Mouse (Mus musculus): ENCODE measurements at regions not wholly inside any gene's neighbourhood (a gene's known extent, or its start where the extent isn't known, plus 50 kb on each side); places are given as distances from the start of the nearest gene placed in this dataset.

DNA sequence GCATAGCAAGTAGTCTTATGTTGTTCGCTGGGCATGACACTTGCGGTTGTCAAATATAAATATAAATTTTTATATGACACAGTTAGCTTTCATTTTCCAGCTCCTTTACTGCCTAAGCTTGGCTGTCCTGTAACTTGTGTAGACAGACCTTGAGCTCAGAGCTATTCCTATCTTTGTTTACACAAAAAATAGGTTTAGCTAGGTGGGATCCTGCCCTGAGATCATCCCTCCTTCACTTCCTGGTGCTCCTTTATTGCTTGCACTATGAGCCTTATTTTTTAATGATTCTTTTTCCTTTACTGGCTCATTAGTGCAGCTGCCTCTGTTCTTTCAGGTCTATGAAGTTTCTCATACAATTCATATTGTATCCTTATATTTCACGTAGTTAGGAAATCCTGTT, 375.6 kb upstream of the Tfap2d start:
- Histone ChIP-seq H3K27me3 (replicated peaks; ENCODE audit: control insufficient read depth, insufficient read depth, low read length) (no peaks in the 10 kb centered on the region), H3K9me3 (ENCODE audit: control insufficient read depth, low read length) (no peaks in the 10 kb centered on the region), H3K27ac (ENCODE audit: low read depth, low read length) (no peak overlapping the region), H3K4me3 (ENCODE audit: low read length) (no peak overlapping the region), H3K9ac (ENCODE audit: low read depth, low read length) (no peak overlapping the region), H3K36me3 (ENCODE audit: control insufficient read depth, insufficient read depth, low read length) (no peaks in the 10 kb centered on the region), H3K4me1 (ENCODE audit: control insufficient read depth, insufficient read depth, low read depth, low read length) (no peaks in the 10 kb centered on the region), H3K4me2 (ENCODE audit: low read length) (no peak overlapping the region)
- WGBS = 95% methylated on average over 3 of the region's 3 CpGs
- no peak for ATAC-seq

DNA sequence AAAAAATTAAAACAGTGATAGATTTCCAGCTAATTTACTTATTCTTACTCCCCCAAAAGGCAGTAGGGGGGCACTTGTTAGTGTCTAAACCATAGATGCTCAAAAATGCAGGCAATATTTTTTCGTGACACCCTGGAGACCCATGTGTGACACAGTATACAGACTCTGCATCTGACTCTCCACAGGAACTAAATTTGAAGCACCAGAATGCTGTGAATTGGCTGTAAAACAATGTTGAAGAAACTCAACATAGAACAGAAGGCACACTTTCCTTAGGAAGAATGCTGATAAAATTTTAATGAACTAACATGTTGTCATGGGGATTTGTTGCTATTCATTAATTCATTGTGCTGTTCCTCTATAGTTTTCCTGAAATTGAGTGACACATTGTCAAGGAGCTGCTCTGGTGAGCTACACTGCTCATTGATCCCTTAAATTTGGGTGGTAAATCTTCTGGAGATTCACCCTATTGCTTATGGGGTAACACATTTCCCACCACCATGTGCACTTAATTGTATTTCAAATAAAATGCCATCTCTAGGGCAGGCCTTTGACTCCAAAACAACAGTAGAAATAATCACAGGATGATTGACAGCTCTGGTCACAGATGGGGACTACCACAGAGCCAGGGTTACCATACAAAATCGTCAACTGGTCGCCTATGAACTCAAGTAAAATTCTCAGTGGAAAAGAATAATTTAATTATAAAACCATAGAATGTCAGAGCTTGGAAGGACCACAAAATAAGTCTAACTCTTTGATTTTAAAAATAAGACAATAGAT, 344.3 kb upstream of the Tfap2d start:
- Histone ChIP-seq H3K9me3 (ENCODE audit: control insufficient read depth, low read length) (no peaks in the 10 kb centered on the region), H3K4me3 (ENCODE audit: low read length) (no peak overlapping the region), H3K27me3 (replicated peaks; ENCODE audit: control insufficient read depth, insufficient read depth, low read length) (no peaks in the 10 kb centered on the region), H3K36me3 (ENCODE audit: control insufficient read depth, insufficient read depth, low read length) (no peaks in the 10 kb centered on the region), H3K27ac (ENCODE audit: low read depth, low read length) (no peak overlapping the region), H3K9ac (ENCODE audit: low read depth, low read length) (no peak overlapping the region), H3K4me2 (ENCODE audit: low read length) (no peak overlapping the region), H3K4me1 (ENCODE audit: control insufficient read depth, insufficient read depth, low read depth, low read length) (no peaks in the 10 kb centered on the region)
- WGBS = 38% methylated on average over 3 of the region's 3 CpGs
- peak; percentile 67 for ATAC-seq

DNA sequence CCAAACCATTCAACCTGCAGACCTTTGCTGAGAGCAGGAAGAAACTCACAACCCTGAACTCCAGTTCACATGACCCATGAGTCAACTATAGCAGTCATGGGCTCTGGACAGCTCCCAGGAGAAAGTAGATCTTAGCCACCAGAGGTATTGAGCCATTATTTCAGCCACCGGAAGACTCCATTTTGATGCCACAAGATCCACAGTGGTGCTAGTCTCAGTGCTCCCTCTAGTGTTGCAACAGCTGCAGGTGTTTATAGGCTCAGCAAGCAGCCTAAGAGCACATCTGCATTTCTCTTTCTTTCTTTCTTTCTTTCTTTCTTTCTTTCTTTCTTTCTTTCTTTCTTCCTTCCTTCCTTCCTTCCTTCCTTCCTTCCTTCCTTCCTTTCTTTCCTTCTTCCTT, 309.2 kb upstream of the Tfap2d start:
- Histone ChIP-seq H3K9ac (ENCODE audit: low read depth, low read length) (no peak overlapping the region), H3K4me2 (ENCODE audit: low read length) (no peak overlapping the region), H3K36me3 (ENCODE audit: control insufficient read depth, insufficient read depth, low read length) (no peaks in the 10 kb centered on the region), H3K4me3 (ENCODE audit: low read length) (no peak overlapping the region), H3K27me3 (replicated peaks; ENCODE audit: control insufficient read depth, insufficient read depth, low read length) (no peaks in the 10 kb centered on the region), H3K9me3 (ENCODE audit: control insufficient read depth, low read length) (no peaks in the 10 kb centered on the region), H3K4me1 (ENCODE audit: control insufficient read depth, insufficient read depth, low read depth, low read length) (no peaks in the 10 kb centered on the region), H3K27ac (ENCODE audit: low read depth, low read length) (no peak overlapping the region)
- no peak for ATAC-seq
- 86% methylated on average over 1 of the region's 1 CpGs for WGBS
